Mouse (Mus musculus) myocyte (in vitro differentiated cells): ENCODE measurements at regions not wholly inside any gene's neighbourhood (a gene's known extent, or its start where the extent isn't known, plus 50 kb on each side); places are given as distances from the start of the nearest gene placed in this dataset.

ENCODE experiments used
- H3K27me3 ChIP-seq: one replicate; pipeline ENCODE4 v1.6.1; 2011; ENCODE audit not compliant: control insufficient read depth, insufficient read depth, insufficient read length
- H3K36me3 ChIP-seq: one replicate; pipeline ENCODE4 v1.6.1; 2011; ENCODE audit not compliant: control insufficient read depth, insufficient read depth
- H3K4me2 ChIP-seq: one replicate; pipeline ENCODE4 v1.6.1; 2011; ENCODE audit warnings: low read depth, control low read depth
- H3K4me3 ChIP-seq: one replicate; pipeline ENCODE4 v1.5.1; 2011; ENCODE audit warnings: mild to moderate bottlenecking, control low read depth, moderate library complexity
- H3K79me2 ChIP-seq: one replicate; pipeline ENCODE4 v1.6.1; 2011; ENCODE audit not compliant: control insufficient read depth, insufficient read depth
- H3ac ChIP-seq: one replicate; pipeline ENCODE4 v1.6.1; 2011; ENCODE audit not compliant: control insufficient read depth, insufficient read length
- CEBPB ChIP-seq: IDR thresholded peaks from 2 replicates; pipeline ENCODE4 v1.6.1; 2011; ENCODE audit warnings: mild to moderate bottlenecking, moderate library complexity; ENCODE audit not compliant: poor library complexity, insufficient read depth, severe bottlenecking
- E2F4 ChIP-seq: IDR thresholded peaks from one replicate; pipeline ENCODE4 v1.6.1; 2011; ENCODE audit warnings: mild to moderate bottlenecking, control low read depth, moderate library complexity; ENCODE audit not compliant: insufficient read depth
- MAX ChIP-seq: IDR thresholded peaks from one replicate; pipeline ENCODE4 v1.6.1; 2011; ENCODE audit warnings: low read depth, mild to moderate bottlenecking, control low read depth
- MYOD1 ChIP-seq, 3 experiments: IDR thresholded peaks; one replicate each; pipeline ENCODE4 v1.6.1; 2011; ENCODE audit warnings: control low read depth in 2 of 3, low read depth in 2 of 3, mild to moderate bottlenecking in 2 of 3, moderate library complexity in 1 of 3; ENCODE audit not compliant: insufficient read length in 2 of 3, control insufficient read depth in 1 of 3
- MYOG ChIP-seq, 3 experiments: IDR thresholded peaks; one replicate each; pipeline ENCODE4 v1.6.1; 2011; ENCODE audit warnings: control low read depth in 2 of 3, low read depth in 2 of 3, mild to moderate bottlenecking in 2 of 3; ENCODE audit not compliant: insufficient read length in 2 of 3, control insufficient read depth in 1 of 3, insufficient read depth in 1 of 3
- POLR2A ChIP-seq: IDR thresholded peaks from one replicate; pipeline ENCODE4 v1.6.1; 2011; ENCODE audit warnings: low read depth, mild to moderate bottlenecking, control low read depth, moderate library complexity; ENCODE audit not compliant: insufficient read length
- POLR2AphosphoS2 ChIP-seq: IDR thresholded peaks from one replicate; pipeline ENCODE4 v1.6.1; 2011; ENCODE audit warnings: low read depth, control low read depth; ENCODE audit not compliant: insufficient read length
- REST ChIP-seq: IDR thresholded peaks from one replicate; pipeline ENCODE4 v1.6.1; 2011; ENCODE audit warnings: mild to moderate bottlenecking, control low read depth, moderate library complexity; ENCODE audit not compliant: insufficient read depth, insufficient read length
- SRF ChIP-seq: IDR thresholded peaks from one replicate; pipeline ENCODE4 v1.6.1; 2011; ENCODE audit warnings: low read depth; ENCODE audit not compliant: control insufficient read depth, insufficient read length
- TCF12 ChIP-seq: IDR thresholded peaks from one replicate; pipeline ENCODE4 v1.6.1; 2011; ENCODE audit warnings: mild to moderate bottlenecking, control low read depth; ENCODE audit not compliant: poor library complexity, insufficient read depth, severe bottlenecking
- TCF3 ChIP-seq: IDR thresholded peaks from one replicate; pipeline ENCODE4 v1.6.1; 2011; ENCODE audit warnings: low read depth, control low read depth; ENCODE audit not compliant: insufficient read length
- USF1 ChIP-seq: IDR thresholded peaks from one replicate; pipeline ENCODE4 v1.6.1; 2011; ENCODE audit warnings: low read depth, mild to moderate bottlenecking, control low read depth, moderate library complexity

- H3K4me2 ChIP-seq: peak overlapping the region; percentile 86
- TF ChIP-seq TCF12: no peak
- no peak for TF ChIP-seq USF1
- no peak for TF ChIP-seq CEBPB
- no peak for TF ChIP-seq MYOG (IDR thresholded peaks at IDR 0.05; ENCODE audit: control insufficient read depth in 1 of 3, insufficient read depth in 1 of 3, insufficient read length in 2 of 3, low read depth in 2 of 3)
- no peak for TF ChIP-seq REST
- no peak for TF ChIP-seq TCF3
- TF ChIP-seq MYOD1 (IDR thresholded peaks at IDR 0.05; ENCODE audit: control insufficient read depth in 1 of 3, insufficient read length in 2 of 3, low read depth in 2 of 3): no peak
- TF ChIP-seq E2F4: no peak
- TF ChIP-seq MAX: no peak
- no peak for TF ChIP-seq POLR2A
- TF ChIP-seq POLR2AphosphoS2: no peak
Measured at GRCm38 (mm10) chr17:68164666-68165065, 108.9 kb upstream of the L3mbtl4 start.

DNA sequence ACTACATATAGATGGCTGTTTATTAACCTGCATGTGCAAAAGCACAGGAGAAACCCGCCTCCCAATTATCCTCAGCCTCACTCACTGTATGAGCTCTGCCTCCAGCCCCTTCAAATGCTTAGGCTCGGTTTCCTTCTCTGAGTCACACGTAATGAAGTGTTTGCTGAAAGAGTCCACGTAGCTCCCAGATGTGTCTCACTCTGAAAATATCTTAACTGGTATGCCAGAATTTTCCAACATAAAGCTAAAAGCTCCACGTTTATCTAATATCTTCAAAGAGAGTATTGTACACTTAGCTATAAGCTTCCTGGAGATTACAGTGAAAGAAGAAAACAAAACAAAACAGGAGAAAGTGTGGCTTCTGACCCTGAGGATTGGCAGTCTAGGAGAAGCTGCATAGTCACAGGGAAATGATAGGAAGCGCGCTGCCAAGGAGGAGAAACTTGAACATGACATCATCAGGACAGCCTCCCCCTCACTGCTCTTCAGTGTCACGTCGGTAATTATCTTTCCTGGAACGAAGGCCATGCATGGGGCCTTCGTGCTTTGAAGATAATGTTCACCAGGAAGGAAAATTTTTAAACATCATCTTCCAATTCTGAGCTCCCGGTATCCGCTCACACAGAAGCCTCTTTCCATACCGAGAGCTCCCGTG, 108.3 kb upstream of the L3mbtl4 start:
- H3ac ChIP-seq: no peak overlapping the region
- TF ChIP-seq MYOD1 (IDR thresholded peaks at IDR 0.05; ENCODE audit: control insufficient read depth in 1 of 3, insufficient read length in 2 of 3, low read depth in 2 of 3): no peak
- no peak for TF ChIP-seq TCF3
- TF ChIP-seq POLR2AphosphoS2: no peak
- TF ChIP-seq REST: no peak
- TF ChIP-seq TCF12: no peak
- TF ChIP-seq CEBPB: no peak
- no peak for TF ChIP-seq USF1
- no peak for TF ChIP-seq MYOG (IDR thresholded peaks at IDR 0.05; ENCODE audit: control insufficient read depth in 1 of 3, insufficient read depth in 1 of 3, insufficient read length in 2 of 3, low read depth in 2 of 3)
- TF ChIP-seq SRF: no peak
- TF ChIP-seq POLR2A: no peak
- no peak for TF ChIP-seq E2F4
- TF ChIP-seq MAX: no peak
- no peaks in the 10 kb centered on the region for H3K27me3 ChIP-seq
- H3K36me3 ChIP-seq: no peaks in the 10 kb centered on the region
- no peak overlapping the region for H3K4me3 ChIP-seq
- no peaks in the 10 kb centered on the region for H3K79me2 ChIP-seq
- peak overlapping the region; percentile 86 for H3K4me2 ChIP-seq

More at GRCm38 (mm10) chr17:68164666-68165065, 108.9 kb upstream of the L3mbtl4 start:
- Histone ChIP-seq H3K79me2 (no peaks in the 10 kb centered on the region), H3K4me3 (no peak overlapping the region), H3ac (no peak overlapping the region), H3K27me3 (no peaks in the 10 kb centered on the region), H3K36me3 (no peaks in the 10 kb centered on the region)

GRCm38 (mm10) chr17:68166397-68166796, 107.2 kb upstream of the L3mbtl4 start:
- no peak overlapping the region for H3K4me3 ChIP-seq
- no peak overlapping the region for H3ac ChIP-seq
- no peaks in the 10 kb centered on the region for H3K27me3 ChIP-seq
- TF ChIP-seq MYOG (IDR thresholded peaks at IDR 0.05; ENCODE audit: control insufficient read depth in 1 of 3, insufficient read depth in 1 of 3, insufficient read length in 2 of 3, low read depth in 2 of 3) (no peak), TCF12 (no peak), CEBPB (no peak), MYOD1 (IDR thresholded peaks at IDR 0.05; ENCODE audit: control insufficient read depth in 1 of 3, insufficient read length in 2 of 3, low read depth in 2 of 3) (no peak), E2F4 (no peak), POLR2A (no peak), SRF (no peak), TCF3 (no peak), MAX (no peak), USF1 (no peak), POLR2AphosphoS2 (no peak), REST (no peak)
- H3K4me2 ChIP-seq: no peak overlapping the region
- no peaks in the 10 kb centered on the region for H3K79me2 ChIP-seq
- no peaks in the 10 kb centered on the region for H3K36me3 ChIP-seq

GRCm38 (mm10) chr17:68172838-68173237, 100.8 kb upstream of the L3mbtl4 start:
- TF ChIP-seq E2F4 (no peak), CEBPB (no peak), TCF12 (no peak)
- H3K79me2 ChIP-seq: no peaks in the 10 kb centered on the region

GRCm38 (mm10) chr17:68176611-68177165, 96.9 kb upstream of the L3mbtl4 start:
- no peaks in the 10 kb centered on the region for H3K27me3 ChIP-seq
- H3ac ChIP-seq: no peak overlapping the region
- no peak overlapping the region for H3K4me3 ChIP-seq
- no peaks in the 10 kb centered on the region for H3K79me2 ChIP-seq
- H3K36me3 ChIP-seq: no peaks in the 10 kb centered on the region
- TF ChIP-seq E2F4: no peak
- TF ChIP-seq CEBPB: no peak
- TF ChIP-seq REST: no peak
- no peak for TF ChIP-seq TCF12
- TF ChIP-seq POLR2A: no peak
- TF ChIP-seq MYOD1 (IDR thresholded peaks at IDR 0.05; ENCODE audit: control insufficient read depth in 1 of 3, insufficient read length in 2 of 3, low read depth in 2 of 3): no peak
- no peak for TF ChIP-seq SRF
- no peak for TF ChIP-seq POLR2AphosphoS2
- TF ChIP-seq MAX: no peak
- no peak for TF ChIP-seq TCF3
- TF ChIP-seq USF1: no peak
- TF ChIP-seq MYOG (IDR thresholded peaks at IDR 0.05; ENCODE audit: control insufficient read depth in 1 of 3, insufficient read depth in 1 of 3, insufficient read length in 2 of 3, low read depth in 2 of 3): no peak
- no peak overlapping the region for H3K4me2 ChIP-seq

More at GRCm38 (mm10) chr17:68172838-68173237, 100.8 kb upstream of the L3mbtl4 start:
- no peaks in the 10 kb centered on the region for H3K27me3 ChIP-seq
- H3K36me3 ChIP-seq: no peaks in the 10 kb centered on the region
- H3K4me3 ChIP-seq: no peak overlapping the region
- H3ac ChIP-seq: no peak overlapping the region
- no peak overlapping the region for H3K4me2 ChIP-seq
